Mouse (Mus musculus) induced T-regulatory cell, adult 2 months (primary cell): ENCODE measurements at regions not wholly inside any gene's neighbourhood (a gene's known extent, or its start where the extent isn't known, plus 50 kb on each side); places are given as distances from the start of the nearest gene placed in this dataset.

Experiments used
- DNase-seq: peaks from one replicate; pipeline ENCODE4 v3.0.0-alpha.2; 2012; ENCODE audit warnings: low read depth

DNA sequence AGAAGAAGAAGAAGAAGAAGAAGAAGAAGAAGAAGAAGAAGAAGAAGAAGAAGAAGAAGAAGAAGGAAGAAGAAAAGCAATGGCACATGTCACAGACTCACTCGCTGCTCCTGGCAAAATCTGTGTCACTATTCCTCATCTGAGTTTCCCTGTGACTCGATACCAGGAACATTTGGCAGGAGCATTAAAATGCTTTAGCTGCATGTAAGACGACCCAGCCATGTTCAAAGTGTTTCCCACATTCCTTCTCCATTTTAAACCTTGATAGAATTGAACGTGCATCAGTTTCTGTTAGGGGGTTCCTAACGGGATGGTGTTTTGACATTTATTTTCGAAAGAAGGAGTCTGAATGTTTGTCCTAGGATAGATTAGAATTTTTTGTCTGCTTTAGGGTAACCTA lies 51.2 kb upstream of the Pja2 start:
- no peak for DNase-seq

GRCm38 (mm10) chr17:64383600-64383999 lies 51.9 kb upstream of the Pja2 start:
- DNase-seq: peak; percentile 8

DNA sequence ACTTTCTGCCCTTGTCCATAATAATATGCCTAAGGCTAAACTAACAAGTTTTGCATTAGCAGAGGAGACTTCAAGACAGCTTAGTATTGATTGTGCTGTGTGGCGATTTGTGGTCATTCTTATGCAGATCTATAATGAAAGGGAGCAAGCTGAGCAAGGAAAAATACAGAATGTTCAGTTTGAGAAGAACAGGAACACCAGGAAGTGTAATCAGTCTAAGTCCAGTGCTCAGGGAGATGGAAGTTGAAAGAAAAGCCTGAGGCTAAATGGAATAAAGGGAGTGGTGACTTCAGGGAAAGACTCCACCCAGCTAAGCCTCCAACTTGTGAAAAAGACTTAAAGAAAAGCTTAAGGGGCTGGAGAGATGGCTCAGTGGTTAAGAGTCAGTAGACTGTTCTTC lies 58.6 kb upstream of the Pja2 start:
- no peak for DNase-seq

DNA sequence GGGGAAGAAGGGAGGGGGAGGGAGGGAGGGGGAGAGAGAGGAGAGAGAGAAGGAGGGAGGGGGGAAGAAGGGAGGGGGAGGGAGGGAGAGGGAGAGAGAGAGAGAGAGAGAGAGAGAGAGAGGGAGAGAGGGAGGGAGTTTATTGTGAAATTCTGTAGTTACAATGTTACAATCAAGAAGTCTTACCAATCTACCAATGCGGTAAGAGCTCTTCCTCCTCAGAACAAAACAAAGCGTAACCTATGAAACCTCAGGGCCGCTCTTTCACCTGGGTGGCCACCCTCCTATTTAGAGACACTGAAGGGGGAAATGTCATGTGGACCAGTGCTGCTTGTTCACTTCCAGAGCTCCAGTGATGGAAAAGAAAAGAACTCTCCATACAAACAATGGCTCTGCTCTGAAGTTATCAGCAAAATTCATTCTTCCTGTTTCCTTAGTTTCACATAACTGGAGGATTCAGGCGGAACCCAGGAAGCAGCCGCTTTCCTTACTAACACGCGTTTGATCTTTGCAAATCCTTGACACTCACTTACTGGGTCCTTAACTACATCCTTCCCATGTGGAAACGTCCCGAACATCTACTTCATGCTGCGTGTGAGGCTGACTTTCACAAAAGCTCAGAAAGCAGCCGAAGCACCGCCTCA lies 65.7 kb upstream of the Pja2 start:
- DNase-seq: no peak

GRCm38 (mm10) chr17:64398114-64398692 lies 66.5 kb upstream of the Pja2 start:
- no peak for DNase-seq

GRCm38 (mm10) chr17:64398708-64399107 lies 67.0 kb upstream of the Pja2 start:
- no peak for DNase-seq

GRCm38 (mm10) chr17:64406742-64407254 lies 75.1 kb upstream of the Pja2 start:
- DNase-seq: no peak

DNA sequence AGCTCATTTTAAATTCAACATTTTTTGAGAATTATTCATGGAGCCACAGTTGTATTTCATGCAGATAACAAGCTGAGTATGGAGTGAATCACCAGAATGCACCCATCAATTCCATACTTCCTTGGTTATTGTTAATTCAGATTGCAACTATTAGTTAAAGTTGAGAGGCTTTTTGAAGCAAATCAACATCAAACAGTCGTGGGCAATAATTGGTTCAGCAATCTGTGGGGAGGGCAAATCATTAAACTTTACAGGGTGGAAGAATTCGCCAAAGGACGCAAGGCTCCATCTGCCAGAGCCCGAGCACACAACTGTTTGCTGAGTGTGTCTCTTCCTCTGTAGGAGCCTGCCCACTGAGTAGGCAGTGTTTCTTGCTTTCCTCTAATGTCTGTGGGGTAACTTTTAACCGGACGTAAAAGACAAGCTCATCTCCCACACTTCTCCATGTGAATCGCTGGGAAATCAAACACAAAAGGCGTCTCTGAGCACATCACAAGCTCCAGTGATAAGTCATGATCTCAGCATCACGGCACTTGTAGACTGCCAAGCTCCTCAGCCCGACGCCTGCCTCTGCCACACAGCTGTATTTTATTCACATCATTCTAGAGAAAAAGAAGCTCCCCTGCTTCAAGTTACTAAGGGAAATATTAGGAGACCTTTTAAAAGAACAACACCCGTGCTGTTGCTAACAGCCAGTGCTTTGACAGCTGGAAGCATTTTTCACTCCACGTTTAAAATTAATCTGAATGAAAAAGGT lies 75.7 kb upstream of the Pja2 start:
- no peak for DNase-seq

DNA sequence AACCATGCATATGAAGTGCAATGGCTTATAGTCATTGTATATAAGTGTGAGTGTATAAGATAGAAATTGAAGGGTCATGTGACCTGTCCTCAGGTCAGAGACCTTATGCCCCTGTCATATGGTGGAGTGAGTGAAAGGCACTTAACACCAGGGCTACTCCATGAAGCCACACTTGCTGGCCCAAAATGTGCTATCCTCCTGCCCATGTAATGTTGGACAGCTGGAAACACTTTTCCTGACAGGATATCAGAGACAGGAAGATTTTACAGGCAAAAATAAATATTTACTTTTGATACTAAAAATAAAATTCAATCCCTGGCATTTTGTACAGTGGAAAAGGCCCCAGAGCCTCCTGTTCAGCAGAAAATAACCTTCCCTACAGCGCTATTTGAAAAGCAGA lies 94.1 kb upstream of the Pja2 start:
- no peak for DNase-seq

DNA sequence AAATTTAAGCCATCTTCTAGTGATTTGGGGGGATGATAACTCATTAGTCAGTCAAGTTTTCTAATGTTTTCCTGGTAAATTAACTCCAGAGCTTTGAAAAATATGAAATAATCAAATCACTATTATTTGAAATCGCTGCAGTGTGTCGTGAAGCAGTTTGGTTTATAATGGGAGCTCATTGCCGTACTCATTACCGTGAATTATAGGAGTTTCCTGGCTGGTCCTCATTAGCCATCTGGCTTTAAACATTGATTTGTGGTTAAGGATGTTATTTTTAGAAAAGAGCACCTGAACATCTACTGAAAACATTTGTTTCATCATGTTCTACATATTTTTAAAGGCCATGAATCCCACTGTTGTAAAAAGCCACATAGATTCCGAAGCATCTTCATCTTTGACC lies 94.8 kb upstream of the Pja2 start:
- DNase-seq: no peak

DNA sequence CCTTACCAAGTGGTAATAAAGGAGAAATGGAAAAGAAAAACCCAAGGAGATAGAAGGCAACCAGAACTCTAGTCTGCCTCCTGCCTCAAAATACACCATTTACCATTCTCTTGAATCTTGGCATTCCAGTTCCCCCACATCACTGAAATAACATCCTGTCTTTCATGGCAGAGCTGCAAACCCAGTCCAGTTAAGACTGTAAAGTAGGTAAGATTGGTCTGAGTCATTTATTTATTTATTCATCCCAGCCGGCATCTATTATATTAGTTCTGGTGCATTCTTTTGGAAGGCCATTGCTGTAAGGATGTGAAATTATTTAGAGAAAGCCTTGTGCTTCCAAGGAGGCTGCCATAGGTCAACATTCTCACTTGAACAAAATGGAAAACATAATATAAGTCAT lies 107.9 kb upstream of the Pja2 start:
- no peak for DNase-seq

- DNase-seq: no peak
Measured at GRCm38 (mm10) chr17:64454736-64455135, 123.0 kb upstream of the Pja2 start.

DNA sequence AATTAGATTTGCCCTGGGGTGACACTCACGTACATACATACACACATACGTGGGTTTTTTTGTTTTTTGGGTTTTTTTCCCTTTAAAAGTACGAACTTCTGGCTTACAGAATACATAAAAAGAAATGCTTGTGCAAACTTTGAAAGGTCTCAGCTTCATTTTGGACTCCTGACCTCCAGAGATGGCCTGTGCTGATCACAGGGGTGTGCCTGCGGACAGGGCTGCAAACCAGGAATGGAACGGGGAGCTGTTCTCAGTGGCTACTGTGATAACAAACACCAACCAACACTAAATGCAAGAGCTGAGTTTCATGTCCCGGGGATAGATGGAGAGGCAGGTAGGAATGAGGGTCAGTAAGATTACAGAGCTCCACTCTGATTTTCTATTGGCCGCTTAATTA lies 134.3 kb upstream of the Man2a1 start:
- no peak for DNase-seq

DNA sequence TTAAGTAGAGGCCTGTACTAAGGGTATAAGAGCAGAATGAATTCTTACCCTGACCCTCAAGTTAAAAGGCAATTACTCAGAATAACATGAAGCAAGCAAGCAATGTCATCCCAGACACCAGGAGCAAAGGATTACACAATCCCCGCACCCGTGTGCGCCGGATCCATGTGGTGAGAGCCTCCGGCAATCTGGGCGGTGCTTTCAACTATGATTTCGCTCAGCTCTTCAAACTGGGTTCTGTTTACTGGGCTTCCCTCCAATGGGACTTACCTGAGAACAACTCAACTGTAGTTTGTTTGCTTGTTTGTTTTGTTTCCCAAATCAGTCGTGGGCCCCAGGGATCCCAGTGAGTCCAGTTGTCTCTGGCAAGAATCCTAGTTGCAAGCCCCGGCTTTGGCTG lies 133.8 kb upstream of the Man2a1 start:
- DNase-seq: no peak

- DNase-seq: no peak
Measured at GRCm38 (mm10) chr17:64467297-64467696, 133.2 kb upstream of the Man2a1 start.

GRCm38 (mm10) chr17:64469754-64470400 lies 130.7 kb upstream of the Man2a1 start:
- no peak for DNase-seq

DNA sequence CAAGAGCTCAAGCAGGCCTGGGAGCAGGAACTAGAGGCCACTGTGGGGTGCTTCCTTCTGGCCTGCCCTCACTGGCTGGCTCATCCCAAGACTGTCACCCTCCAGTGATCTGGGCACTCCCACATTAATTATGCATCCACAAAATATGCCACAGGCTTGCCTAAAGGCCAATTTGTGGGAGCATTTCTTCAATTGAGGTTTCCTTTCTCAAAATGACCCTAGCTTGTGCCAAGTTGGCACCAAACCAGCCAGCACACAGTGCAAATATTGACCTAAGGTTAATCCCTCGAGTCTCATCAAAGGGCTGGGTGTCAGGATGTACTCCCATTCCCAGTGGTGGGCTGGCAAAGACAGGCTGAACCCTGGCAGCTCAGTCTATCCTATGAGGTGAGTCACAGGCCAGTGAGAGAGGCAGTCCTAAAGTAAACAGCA lies 119.9 kb upstream of the Man2a1 start:
- DNase-seq: no peak

GRCm38 (mm10) chr17:64484835-64485234 lies 115.7 kb upstream of the Man2a1 start:
- DNase-seq: no peak

DNA sequence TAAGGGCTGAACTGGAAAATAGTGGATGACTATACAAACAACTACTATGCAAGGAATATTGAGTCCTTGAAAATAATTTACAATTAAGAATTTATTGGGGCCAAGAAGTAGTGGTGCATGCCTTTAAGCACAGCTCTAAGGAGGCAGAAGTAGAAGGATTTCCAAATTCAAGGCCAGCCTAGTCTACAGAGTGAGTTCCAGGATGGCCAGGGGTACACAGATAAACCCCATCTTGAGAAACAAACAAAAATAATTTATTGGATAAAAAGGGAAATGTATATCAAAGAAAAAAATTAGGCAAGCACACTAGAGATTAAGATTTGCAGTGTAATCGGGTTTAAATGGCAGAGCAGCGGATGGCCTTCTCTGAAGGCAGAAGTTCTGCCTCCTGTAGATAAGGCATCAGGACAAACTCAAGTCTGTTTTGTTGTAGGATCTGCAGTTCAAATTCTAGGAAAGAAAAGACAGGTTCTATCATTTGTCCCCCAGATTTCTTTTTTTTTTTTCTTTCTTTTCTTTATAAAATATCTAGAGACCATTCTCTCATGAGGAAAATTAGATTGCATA lies 110.7 kb upstream of the Man2a1 start:
- no peak for DNase-seq

DNA sequence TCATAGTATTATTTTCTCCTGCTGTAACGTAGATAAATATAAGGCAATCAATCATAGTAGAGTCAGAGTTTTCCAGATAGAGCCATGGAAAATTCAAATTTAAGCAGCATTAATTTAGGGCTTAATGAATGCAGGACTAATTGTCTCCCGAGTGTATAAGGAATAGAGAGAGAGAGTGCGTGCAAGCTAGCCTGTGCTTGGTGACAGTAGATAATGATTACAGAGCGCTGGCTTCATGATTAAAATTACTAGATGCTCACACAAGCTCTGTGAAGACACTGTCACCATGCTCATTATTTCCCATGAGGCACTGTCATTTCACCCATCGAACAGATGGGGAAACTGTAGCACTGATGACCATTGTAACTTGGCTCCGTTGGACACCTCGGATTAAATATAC lies 109.9 kb upstream of the Man2a1 start:
- no peak for DNase-seq

DNA sequence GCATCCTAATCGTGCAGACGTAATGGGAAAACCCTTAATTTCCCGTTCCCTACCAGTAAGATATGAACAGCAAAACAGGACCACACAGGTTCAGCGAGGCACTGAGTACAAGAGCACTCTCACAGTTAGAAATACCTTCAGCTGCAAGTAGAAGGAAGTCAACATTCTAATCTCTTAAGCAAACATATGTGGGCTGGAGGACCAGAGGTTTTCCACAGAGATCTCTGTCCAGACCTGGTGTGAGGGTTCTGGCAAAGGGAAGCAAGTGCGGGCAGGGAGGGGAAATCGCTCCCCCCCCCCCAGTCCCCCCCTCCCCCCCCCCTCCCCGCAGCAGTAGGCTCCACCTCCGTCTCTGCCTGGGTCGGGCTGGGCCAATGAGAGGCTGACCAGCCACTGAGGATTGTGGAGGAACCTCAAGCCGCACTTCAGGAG lies 108.6 kb upstream of the Man2a1 start:
- DNase-seq: no peak

DNA sequence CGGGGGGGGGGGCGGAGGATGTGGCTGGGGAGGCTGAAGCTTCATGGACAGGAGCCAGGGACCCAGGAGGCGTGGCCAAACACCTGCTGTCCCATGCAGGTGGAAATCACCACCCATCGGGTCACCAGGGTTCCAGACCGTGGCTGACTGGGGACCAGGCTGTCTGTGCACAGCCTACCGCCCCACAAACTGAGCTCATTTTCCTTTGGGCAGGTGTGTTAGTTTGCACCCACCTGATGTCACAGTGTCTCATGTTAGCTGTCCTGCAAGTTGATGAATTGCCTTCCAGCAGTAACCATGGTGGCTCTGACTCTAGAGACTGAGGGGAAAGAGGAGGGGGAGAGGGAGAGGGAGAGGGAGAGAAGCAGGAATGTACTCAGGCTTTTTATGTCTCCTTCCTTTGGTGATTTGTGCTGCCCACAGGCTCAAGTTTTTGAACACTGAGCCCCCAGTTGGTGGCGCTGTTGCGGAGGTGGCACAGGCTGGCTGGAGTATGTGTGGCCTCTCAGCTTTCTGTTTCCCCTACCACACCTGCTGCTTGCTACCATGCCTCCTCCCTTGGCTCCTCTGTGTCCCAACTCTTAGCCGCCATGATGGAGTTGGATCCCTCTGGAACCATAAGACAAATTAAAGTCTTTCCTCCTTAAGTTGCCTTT lies 107.8 kb upstream of the Man2a1 start:
- DNase-seq: peak; percentile 35
